Mouse (Mus musculus): ENCODE measurements around the gene Zfyve28. TPM values are rescaled to one million over a fixed set of nuclear protein-coding genes. Genes with fewer than 3 reads are reported as not detected.

The Zfyve28 gene
- total RNA-seq, 1 experiment from 2014 or later = 0.67 TPM

DNA sequence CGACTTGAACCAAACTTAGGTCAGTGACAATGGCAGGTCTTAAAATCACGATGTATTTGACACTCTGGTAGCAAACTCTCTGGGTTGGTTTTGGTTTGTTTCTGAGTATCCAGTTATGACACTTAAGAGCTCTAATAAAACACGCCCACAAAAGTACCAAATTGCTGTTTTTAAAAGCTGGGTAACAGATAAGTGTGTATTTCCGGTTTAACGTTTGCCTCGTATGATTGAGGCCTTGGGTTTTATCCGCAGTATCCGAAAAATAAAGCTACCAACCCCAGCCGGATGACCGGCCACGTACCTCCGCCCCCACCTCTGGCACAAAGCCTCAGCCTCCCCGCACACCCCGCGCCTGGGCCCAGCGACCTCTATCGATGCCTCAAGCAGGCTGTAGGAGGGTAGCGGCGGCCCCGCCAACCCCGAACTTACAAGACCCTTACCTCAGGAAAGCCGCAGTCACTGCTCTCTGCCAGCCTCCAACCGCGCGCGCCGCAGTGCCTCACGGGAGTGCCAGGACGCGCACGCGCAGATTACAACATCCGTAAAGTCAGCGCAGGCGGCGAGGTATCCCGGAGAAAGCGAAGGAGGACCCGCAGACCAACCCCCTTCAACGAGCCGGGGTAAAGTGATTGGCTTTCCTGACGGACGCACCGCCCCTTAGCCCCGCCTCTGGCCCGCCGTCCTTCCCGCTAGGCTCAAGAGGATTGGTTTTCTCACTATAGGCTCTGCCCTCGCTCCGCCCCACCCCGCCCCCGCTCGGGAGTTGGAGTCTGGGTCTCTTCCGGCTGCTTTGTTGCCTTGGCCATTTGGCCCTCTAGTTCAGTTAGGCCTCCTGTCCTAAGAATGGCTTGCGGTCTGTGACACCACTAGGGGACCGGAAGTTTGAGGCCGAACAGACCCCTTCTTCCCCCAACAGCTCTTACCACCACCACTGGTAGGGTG is 119.0 kb downstream of the Zfyve28 start, which contains the start of the genes Poln and Haus3:
Poln (minus strand) TSS at position 499 of the 942 bp plus-strand sequence.
Haus3 (minus strand) TSS at position 578 of the 942 bp plus-strand sequence.
- ATAC-seq (replicated peaks; ENCODE audit: insufficient number of reproducible peaks, low FRiP score, low TSS enrichment, poor library complexity, severe bottlenecking) = peak; percentile 99

DNA sequence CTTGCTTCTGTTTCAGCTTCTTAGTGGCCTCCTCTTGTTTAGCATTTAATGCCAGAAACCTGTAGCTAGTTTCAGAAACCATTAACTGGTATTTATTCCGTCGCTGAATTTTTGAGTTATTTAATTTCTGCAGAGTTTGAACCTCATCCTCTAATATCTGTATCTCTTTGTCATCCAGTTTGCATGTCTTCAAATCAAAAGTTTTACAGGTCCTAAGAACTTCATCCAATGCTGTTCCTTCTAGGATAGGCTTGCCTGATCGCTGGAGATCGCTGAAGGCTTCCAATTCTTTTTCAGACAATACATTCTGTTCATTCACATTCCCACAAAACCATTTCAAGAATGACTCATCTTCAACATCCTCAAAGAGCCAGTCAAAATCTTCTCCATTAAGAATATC is 120.4 kb downstream of the Zfyve28 start:
- ATAC-seq (replicated peaks; ENCODE audit: insufficient number of reproducible peaks, low FRiP score, low TSS enrichment, poor library complexity, severe bottlenecking) = no peak

DNA sequence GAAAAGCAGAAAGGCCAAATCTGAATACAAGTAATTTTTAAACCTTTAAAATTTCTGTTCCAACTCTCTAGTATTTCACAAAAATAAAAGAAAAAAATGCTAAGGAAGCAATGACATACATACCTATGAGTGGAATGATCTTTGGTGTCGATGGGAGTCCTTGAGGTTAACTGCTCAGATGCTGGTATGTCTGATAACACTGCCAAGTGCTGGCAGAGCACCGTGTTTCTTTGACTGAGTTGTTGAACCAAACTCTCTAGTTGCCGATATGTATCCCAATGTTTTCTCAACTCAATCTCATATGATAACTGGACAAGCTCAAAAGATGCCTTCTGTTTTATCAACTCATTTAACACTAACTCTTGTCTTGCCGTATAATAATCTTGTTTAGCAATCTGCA is 122.5 kb downstream of the Zfyve28 start:
- no peak for ATAC-seq (replicated peaks; ENCODE audit: insufficient number of reproducible peaks, low FRiP score, low TSS enrichment, poor library complexity, severe bottlenecking)

DNA sequence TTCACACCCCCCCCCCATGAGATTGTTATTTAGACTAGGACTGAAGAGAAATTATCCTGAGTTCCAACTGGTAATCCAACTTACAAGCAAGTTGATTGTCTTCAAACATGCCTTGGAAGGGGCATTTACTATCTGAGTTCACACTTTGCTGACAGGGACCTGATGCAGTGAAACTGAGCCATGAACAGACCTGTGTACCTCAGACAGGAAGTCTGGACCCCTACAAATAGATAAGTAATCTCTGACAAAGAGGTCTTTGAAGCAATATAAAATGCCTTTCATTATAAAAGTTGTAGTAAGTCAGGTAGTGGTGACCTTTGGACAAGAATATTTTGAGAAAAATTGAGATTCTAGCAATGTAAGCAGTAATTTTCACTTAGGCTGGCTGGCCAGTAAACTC is 139.8 kb downstream of the Zfyve28 start:
- no peak for ATAC-seq (replicated peaks; ENCODE audit: insufficient number of reproducible peaks, low FRiP score, low TSS enrichment, poor library complexity, severe bottlenecking)

- ATAC-seq (replicated peaks; ENCODE audit: insufficient number of reproducible peaks, low FRiP score, low TSS enrichment, poor library complexity, severe bottlenecking) = no peak
Observed at GRCm38 (mm10) chr5:34147554-34147953, 140.7 kb downstream of the Zfyve28 start.

Other genes starting within 250 kb of the Zfyve28 start
- 2.1 TPM in 1 of 3 replicates, not detected in the others for gene Poln, start 119.0 kb downstream of the Zfyve28 start, total RNA-seq (2017)
- 107 to 199 TPM (median 133 TPM) in 3 replicates for gene Haus3, start 118.9 kb downstream of the Zfyve28 start, total RNA-seq (2017)
- gene Mxd4, start 100.7 kb downstream of the Zfyve28 start, total RNA-seq (2017) = 43.8 to 81.5 TPM (median 57.1 TPM) in 3 replicates
- 0.38 TPM in 1 of 3 replicates, not detected in the others for gene Cfap99, start 151 bp upstream of the Zfyve28 start, total RNA-seq (2017)
- 155 to 183 TPM (median 179 TPM) in 3 replicates for gene Rnf4, start 47.8 kb upstream of the Zfyve28 start, total RNA-seq (2017)
- gene Fam193a, start 81.5 kb upstream of the Zfyve28 start, total RNA-seq (2017) = 28.6 to 65.7 TPM (median 40.7 TPM) in 3 replicates
- gene Tnip2, start 225.5 kb upstream of the Zfyve28 start, total RNA-seq (2017) = 62.3 to 78.2 TPM (median 78.0 TPM) in 3 replicates
- gene Sh3bp2, start 237.4 kb upstream of the Zfyve28 start, total RNA-seq (2017) = 80.1 to 108 TPM (median 88.7 TPM) in 3 replicates

Measured in monocyte, adult 5-6 weeks (primary cell).